Mouse (Mus musculus) kidney, postnatal 14 days (tissue): ENCODE results near the gene Nckap5l.
A peak's percentile ranks its signal among the peaks of the same experiment; 100 is the strongest.
"Not testable (repeated sequence)": the region's sequence is repeated elsewhere in the genome, so short reads cannot be mapped to it uniquely, and the experiment has no call there.

ENCODE experiments used
- DNase-seq: peaks from one replicate; pipeline ENCODE4 v3.0.0; 2022; ENCODE audit warnings: mixed read lengths

The Nckap5l gene

GRCm38 (mm10) chr15:99469067-99469466 lies 11.5 kb upstream of the Nckap5l start:
- DNase-seq = peak; percentile 87

GRCm38 (mm10) chr15:99463194-99463593 lies 5.6 kb upstream of the Nckap5l start:
- no peak for DNase-seq

DNA sequence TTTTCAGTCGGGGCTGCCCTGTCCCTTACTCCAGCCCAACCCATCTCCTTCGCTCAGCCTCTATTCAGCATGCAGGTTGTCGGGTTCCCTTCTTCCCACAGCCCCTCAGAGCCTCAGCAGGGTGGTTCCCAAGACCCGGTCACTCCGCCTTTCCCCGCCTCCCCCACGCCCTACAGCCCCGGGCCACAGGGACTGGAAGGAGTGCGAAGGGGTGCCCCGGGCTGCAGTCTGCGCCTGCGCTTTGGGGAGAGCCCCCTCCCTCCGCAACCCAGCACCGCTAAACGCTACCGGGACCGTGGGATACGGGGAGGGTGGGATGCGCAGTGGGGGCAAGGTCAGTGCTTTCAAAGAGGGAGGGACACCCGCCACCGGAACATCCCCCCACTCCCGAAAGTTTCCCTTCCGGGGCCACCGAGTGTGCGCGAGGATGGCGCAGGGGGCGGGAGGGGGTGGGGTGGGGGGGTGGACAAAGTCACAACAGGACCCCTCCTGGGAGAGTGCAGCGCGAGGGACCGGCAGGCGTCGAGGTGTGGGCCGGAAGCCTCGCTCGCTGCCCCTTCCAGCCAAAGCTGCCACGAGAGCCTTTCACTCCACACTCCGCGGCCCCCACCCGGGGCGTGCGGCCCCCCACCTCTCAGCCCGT lies 464 bp downstream of the Nckap5l start:
- peak; percentile 78 for DNase-seq

GRCm38 (mm10) chr15:99456338-99456962 lies 1.1 kb downstream of the Nckap5l start:
- DNase-seq = no peak

DNA sequence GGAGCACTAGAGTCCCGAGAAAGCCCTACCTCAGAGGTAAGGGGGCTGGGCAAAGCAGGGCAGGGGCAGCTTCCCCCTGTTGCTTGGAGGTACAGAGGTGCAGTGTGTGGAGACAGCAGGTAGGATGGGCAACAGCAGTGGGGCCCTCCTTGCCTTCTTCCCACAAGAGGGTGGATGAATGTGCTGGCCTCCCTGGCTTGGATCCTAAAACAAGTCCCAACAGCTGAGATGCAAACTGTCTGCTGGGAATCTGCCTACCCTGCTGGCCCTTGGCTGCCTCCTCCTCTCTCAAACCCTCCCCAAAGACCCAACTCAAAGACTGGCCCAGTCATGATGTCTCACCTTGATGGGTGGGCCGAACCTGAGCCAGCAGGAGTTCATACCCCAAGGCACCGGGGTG lies 2.1 kb downstream of the Nckap5l start:
- DNase-seq = no peak

DNA sequence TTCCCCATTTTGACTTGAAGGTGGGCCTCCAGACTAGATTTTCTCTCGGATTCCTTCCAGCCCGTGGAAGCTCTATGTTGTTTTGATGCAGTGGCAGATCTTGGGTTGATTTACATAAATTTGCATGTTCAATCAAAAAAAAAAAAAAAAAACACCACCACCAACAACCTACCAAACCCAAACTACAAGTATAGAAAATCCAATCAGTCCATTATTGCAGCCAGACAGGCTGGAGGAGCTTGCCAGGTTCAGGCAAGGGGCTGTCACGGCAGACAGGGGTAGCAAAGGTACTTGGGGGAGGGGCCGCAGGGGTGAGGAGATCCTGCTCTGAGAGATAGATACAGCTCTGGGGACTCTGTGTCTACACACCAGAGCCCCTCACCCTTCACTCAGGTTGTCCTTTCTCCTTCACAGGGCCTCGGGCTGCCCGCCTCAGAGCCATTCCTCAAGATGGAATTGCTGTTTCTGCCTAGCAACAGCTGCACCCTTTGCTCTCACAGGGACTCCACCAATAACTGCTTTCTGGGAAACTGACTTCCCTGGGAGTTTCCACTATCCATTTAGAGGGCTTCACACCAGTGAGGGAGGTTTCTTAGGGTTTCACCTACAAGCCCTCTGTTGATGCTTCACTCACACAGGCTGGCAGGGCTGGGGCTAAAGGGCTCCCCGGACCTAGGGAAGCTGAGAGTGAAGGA lies 2.8 kb downstream of the Nckap5l start:
- no peak for DNase-seq

- DNase-seq = no peak
These were observed 4.2 kb downstream of the Nckap5l start for GRCm38 (mm10) chr15:99453153-99453900.

GRCm38 (mm10) chr15:99449751-99450280 lies 7.7 kb downstream of the Nckap5l start:
- no peak for DNase-seq

GRCm38 (mm10) chr15:99449131-99449750 lies 8.3 kb downstream of the Nckap5l start:
- DNase-seq = peak; percentile 75

- not testable (repeated sequence) for DNase-seq
These were observed 11.4 kb downstream of the Nckap5l start for GRCm38 (mm10) chr15:99446136-99446535.

- DNase-seq = no peak
These were observed 12.0 kb downstream of the Nckap5l start for GRCm38 (mm10) chr15:99445567-99445966.

DNA sequence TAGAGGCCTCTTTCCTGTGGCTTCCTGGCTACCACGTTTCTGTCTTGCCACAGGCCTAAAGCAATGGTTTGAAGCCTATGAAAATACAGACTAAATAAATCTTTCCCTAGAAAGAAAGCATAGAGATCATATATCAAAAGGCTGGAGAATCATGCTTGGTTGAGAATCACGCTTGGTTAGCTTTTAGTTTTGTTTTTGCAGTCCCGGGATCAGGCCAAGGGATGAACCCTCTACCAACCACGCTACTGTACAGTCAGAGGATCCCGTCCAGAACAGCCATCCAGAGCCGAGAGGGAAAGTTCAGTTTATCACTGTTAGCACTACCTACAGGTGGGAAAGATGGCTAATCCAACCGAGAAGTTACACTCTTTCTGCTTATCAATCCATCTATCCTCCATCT lies 15.2 kb downstream of the Nckap5l start:
- DNase-seq = no peak

GRCm38 (mm10) chr15:99440816-99441457 lies 16.6 kb downstream of the Nckap5l start:
- DNase-seq = no peak

GRCm38 (mm10) chr15:99440112-99440815 lies 17.3 kb downstream of the Nckap5l start:
- DNase-seq = peak; percentile 47

DNA sequence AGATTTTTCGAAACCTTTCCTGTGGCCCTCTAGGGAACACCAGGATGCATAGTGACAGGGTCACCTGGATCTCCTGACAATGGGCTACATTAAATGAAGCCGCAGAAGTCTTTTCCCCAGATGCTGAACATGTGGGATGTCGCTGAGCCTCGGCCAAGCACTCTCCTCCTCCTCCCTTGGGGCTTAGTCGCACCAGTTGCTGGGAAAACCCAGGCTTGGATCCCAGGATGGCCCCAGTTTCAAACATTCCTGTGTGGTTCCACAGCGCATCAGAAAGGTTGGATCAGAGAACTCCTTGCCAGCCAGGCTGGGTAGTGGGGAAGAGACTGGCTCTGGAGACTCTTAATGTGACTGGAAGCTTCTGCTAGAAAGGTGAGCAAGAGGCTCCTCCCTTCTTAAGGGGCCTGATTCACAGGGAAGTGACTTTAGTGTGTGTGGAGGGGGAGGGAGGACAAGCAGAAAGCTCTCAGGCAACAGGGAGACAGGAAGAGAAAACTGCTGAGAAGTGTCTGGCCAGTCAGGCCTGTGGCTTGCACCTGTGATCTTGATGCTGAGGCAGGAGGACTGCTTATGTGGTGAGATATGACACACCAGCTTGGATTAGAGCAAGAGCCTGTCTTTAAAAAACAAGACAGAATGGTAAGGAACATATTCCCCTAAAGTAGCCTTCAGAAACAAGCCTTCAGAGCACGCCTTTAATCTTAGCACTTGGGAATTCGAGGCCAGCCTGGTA lies 18.4 kb downstream of the Nckap5l start:
- DNase-seq = no peak

- no peak for DNase-seq
These were observed 23.6 kb downstream of the Nckap5l start for GRCm38 (mm10) chr15:99433913-99434312.

DNA sequence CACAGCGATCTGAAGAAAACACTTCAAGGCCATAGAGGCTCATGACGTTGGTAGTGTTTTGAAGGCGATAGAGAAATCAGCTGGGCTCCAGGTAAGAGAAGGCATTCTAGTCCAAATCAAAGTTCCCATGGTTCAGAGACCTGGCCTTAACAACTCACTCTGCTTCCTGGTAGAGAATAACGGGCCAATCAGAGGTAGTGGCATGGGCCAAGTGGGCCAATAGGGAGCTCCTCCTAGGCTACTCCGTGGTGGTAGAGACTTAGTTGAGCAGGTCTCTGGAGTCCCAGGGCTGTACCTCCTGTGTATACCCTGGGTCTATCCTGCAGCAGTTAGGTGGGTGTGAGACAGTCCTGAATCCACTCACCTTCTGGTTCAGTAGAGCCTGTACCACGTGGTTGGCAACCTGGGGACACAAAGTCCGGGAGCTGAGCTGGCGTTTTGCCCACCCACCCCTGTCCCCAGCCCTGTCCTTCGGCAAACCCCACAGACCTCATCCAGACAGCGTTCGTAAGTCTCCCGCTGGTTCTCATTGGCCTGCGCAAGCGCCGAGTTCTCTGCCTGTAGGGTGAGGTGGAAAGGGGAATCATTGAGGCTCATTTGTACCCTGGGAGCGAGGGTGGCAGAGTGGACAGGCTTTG lies 24.3 kb downstream of the Nckap5l start:
- no peak for DNase-seq

DNA sequence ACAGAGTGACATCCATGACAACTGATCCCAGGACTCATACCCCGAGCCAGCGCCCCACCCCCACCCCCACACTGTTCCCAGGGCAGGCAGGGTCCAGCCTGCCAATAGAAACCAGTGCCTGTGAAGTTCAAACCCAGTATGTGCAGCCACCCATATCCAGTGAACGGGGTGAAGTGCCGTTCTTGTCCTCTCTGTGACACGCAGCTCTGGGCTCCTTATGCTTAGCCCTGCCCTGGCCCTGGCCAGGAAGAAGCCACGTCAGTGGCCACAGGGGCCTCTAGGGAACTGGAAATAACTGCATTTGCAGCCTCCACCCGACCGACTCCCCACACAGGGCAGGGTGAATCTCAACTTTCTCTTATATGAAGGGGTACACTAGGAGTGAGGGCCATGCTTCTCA lies 25.6 kb downstream of the Nckap5l start:
- peak; percentile 47 for DNase-seq

GRCm38 (mm10) chr15:99431504-99431903 lies 26.0 kb downstream of the Nckap5l start:
- no peak for DNase-seq

DNA sequence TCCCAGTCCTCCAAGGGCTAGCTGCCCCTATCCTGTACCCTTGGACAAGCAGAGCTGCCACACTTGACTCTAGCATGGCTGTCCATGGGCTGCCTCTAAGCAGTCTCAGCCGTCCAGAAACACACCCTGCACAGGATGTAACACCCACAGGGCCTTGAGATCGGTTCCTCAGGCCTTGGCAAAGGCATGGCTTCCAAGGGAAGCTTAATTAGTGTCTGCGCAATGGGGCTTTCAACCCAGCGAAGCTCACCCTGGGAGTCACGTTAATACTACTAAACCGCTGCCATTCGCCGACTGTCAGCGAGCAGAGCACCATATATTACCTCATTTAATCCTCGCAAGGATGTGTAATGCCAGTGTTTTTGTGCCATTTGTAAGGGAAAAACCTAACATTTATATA lies 26.5 kb downstream of the Nckap5l start:
- no peak for DNase-seq
